Mouse (Mus musculus) heart, adult 8-10 months (tissue): ENCODE results near the gene Fbxw25. TPM values are rescaled to one million over a fixed set of nuclear protein-coding genes. Genes with fewer than 3 reads are reported as not detected.
"Not testable (repeated sequence)": the region's sequence is repeated elsewhere in the genome, so short reads cannot be mapped to it uniquely, and the experiment has no call there.

ENCODE experiments used
- DNase-seq: peaks from one replicate; pipeline ENCODE4 v3.0.0; 2022; ENCODE audit warnings: low spot score
- total RNA-seq, 4 experiments: library from RNA; stranded (reverse); gene quantifications; 2 replicates each; pipeline ENCODE4 v1.2.4; 2022

Gene Fbxw25
- total RNA-seq = not detected

DNA sequence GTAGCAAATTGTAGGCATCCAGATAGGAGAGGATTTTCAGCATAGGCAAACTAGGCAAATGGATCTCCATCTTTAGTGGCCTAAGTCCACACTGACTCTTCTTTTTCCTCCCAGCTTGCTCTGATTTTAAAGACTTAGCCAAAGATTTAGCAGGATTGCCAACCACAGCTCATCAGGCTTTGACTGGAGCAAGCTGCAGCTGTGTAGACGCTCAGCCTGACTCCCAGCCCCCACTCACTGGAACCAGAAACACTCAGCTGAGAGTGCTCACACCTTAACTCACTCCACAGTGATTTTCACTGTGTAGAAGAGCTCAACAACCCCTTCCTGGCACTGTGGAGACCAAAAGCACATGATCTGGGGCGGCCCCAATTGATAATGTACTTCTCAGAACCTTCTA lies at the start of gene Fbxw25:
Gene Fbxw25, minus strand, starts transcription at position 101 of the 400 bp plus-strand sequence.
- DNase-seq = not testable (repeated sequence)

DNA sequence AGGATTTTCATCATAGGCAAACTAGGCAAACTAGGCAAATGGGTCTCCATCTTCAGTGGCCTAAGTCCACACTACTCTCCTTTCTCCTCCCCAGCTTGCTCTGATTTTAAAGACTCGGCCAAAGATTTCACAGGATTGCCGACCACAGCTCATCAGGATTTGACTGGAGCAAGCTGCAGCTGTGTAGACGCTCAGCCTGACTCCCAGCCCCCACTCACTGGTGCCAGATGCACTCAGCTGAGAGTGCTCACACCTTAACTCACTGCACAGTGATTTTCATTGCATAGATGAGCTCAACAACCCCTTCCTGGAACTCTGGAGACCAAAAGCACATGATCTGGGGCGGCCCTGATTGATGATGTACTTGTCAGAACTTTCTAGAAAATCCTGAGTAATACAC lies 38.1 kb upstream of the Fbxw25 start, which contains the start of gene Fbxw18:
Gene Fbxw18, minus strand, starts transcription at position 101 of the 400 bp plus-strand sequence.
- not testable (repeated sequence) for DNase-seq

DNA sequence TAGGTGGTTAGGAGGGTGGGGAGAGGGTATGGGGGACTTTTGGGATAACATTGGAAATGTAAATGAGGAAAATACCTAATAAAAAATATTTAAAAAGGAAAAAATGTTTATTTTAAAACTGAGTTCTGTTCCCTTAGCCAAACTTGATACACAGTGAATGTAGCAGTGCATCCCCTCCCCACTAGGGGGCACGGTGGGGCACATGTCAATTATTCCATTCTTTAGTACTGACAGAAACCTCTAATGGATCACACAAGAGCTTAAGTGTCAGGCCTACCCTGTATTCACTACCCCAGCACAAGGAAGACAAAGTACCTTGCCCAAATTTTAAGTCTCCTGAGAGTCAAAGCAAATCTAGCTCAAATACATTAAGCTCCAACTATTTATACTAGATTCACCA lies 20.8 kb upstream of the Fbxw25 start:
- DNase-seq = peak; percentile 21

DNA sequence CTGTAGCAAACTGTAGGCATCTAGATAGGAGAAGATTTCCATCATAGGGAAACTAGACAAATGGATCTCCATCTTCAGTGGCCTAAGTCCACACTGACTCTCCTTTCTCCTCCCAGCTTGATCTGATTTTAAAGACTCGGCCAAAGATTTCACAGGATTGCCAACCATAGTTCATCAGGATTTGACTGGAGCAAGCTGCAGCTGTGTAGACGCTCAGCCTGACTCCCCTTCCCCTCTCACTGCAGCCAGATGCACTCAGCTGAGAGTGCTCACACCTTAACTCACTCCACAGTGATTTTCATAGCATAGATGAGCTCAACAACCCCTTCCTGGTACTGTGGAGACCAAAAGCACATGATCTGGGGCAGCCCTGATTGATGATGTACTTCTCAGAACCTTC lies 38.5 kb downstream of the Fbxw25 start, which contains the start of gene Fbxw24:
Gene Fbxw24, minus strand, starts transcription at position 101 of the 400 bp plus-strand sequence.
- DNase-seq = not testable (repeated sequence)

DNA sequence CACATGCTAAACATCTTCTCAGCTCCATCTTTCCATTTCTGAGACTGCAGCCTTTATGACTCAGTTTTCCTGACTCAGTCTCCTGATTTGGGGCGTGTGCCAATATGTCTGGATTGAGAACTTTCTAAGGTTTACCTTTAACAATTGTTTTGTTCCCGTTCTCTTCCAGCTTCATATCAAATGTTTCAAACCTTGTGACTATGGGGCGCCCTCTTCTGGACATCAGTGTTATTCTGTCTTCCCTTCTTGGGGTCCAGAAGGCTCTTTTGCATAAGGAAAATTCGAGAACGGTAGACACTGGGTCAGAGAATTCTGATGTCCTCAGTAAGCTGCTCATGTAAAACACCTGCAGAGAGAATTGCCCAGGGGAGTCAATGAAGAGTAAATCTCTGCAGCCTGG lies 57.6 kb downstream of the Fbxw25 start:
- DNase-seq = not testable (repeated sequence)

DNA sequence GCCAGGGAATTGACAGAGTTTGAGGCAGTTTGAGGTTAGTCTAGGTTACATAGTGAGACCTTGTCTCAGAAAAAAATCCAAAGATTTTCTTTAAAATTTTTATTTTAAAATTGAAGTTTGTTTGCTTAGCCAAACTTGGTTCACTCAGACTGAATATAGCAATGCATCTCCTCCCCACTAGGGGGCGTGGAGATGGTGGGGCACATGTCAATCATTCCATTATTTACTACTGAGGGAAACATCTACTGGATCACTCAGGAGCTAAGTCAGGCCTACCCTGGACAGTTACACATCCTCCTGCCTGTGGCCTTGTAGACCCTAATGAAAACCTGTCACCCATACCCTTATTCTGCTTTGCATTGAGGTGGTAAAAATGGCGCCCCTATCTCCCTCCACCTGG lies 62.3 kb downstream of the Fbxw25 start:
- not testable (repeated sequence) for DNase-seq

DNA sequence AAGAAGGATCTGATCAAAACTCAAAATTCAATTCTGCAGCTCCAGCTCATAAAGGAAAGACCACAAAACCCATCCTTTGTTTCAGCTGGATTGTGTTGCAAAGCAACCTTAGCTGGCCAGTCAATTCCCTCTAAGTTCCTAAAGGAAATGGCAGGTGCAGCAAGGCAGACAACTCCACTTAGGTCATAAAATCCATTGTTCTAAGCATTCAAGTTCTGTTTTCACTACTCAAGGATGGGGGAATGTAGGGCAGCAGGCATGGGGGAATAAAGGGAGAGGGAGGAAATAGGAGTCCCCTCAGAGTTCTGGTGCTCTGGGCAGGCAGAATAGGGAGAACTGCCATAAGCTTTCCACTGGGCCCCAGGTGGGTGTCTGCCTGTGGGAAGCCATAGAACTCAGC lies 67.2 kb downstream of the Fbxw25 start:
- DNase-seq = no peak

Other genes with a start within 250 kb of the Fbxw25 start
- not detected for gene Fbxw16, start 215.5 kb downstream of the Fbxw25 start, total RNA-seq
- gene Fbxw19, start 168.8 kb downstream of the Fbxw25 start, total RNA-seq = not detected
- not detected for gene Fbxw15, start 96.4 kb downstream of the Fbxw25 start, total RNA-seq
- not detected for gene Fbxw24, start 38.6 kb downstream of the Fbxw25 start, total RNA-seq
- gene Fbxw18, start 38.0 kb upstream of the Fbxw25 start, total RNA-seq = not detected
- not detected for gene Fbxw26, start 81.4 kb upstream of the Fbxw25 start, total RNA-seq
- gene Fbxw27, start 126.0 kb upstream of the Fbxw25 start, total RNA-seq = not detected
- gene Spink8, start 147.6 kb upstream of the Fbxw25 start, total RNA-seq = not detected
- gene Nme6, start 168.1 kb upstream of the Fbxw25 start, total RNA-seq = 10 to 100 TPM; 16.8 to 24.9 (median 19.7) TPM
- under 1 TPM in 1 of 4 experiments, not detected in 3; 0.49 TPM for gene Camp, start 185.0 kb upstream of the Fbxw25 start, total RNA-seq
- 1 to 10 TPM; 4.8 to 5.6 (median 5.2) TPM for gene Cdc25a, start 210.9 kb upstream of the Fbxw25 start, total RNA-seq